Mouse (Mus musculus) intestine, embryonic 16.5 days (tissue): ENCODE data around the gene Apobr. TPM values are rescaled to one million over a fixed set of nuclear protein-coding genes. Genes with fewer than 3 reads are reported as not detected.

ENCODE experiments used
- ATAC-seq: fragments of 200-750 bp; cut with Nextera tagmentation; 2 replicates; pipeline ENCODE4 v1.8.0; 2017; ENCODE audit warnings: moderate TSS enrichment, moderate library complexity
- H3K27ac ChIP-seq: fragments of 300-500 bp; sonication (generic); 2 replicates; pipeline ENCODE4 v1.5.1; 2014; ENCODE audit warnings: mild to moderate bottlenecking, low read length
- H3K27me3 ChIP-seq: fragments of 300-500 bp; sonication (generic); replicated peaks from 2 replicates; pipeline ENCODE4 v1.6.1; 2014; ENCODE audit warnings: low read length, control low read depth, mixed read lengths; ENCODE audit not compliant: control insufficient read depth, insufficient read depth
- H3K36me3 ChIP-seq: fragments of 300-500 bp; sonication (generic); 2 replicates; pipeline ENCODE4 v1.6.1; 2014; ENCODE audit warnings: low read length, control low read depth; ENCODE audit not compliant: control insufficient read depth, insufficient read depth
- H3K4me1 ChIP-seq: fragments of 300-500 bp; sonication (generic); 2 replicates; pipeline ENCODE4 v1.6.1; 2014; ENCODE audit warnings: low read length, control low read depth, mixed read lengths; ENCODE audit not compliant: control insufficient read depth, insufficient read depth
- H3K4me2 ChIP-seq: fragments of 300-500 bp; sonication (generic); 2 replicates; pipeline ENCODE4 v1.6.1; 2014; ENCODE audit warnings: low read depth, low read length, control low read depth
- H3K4me3 ChIP-seq: fragments of 300-500 bp; sonication (generic); 2 replicates; pipeline ENCODE4 v1.5.1; 2014; ENCODE audit warnings: mild to moderate bottlenecking, low read length
- H3K9ac ChIP-seq: fragments of 300-500 bp; sonication (generic); 2 replicates; pipeline ENCODE4 v1.6.1; 2014; ENCODE audit warnings: low read depth, low read length
- H3K9me3 ChIP-seq: fragments of 300-500 bp; sonication (generic); 2 replicates; pipeline ENCODE4 v1.6.1; 2016; ENCODE audit warnings: low read length, control low read depth; ENCODE audit not compliant: control insufficient read depth
- WGBS: fragments of 180-500 bp; shearing (Covaris S2); extraction: QIAGEN DNeasy Blood & Tissue Kit; methylation state at CpG from one replicate; pipeline ENCODE4 v1.1.7; 2014; 5-methylcytosine and 5-hydroxymethylcytosine counted together
- polyA plus RNA-seq: library from polyadenylated mRNA; unstranded; fragments of >200 nt; fragmentation: Nextera tagmentation; extraction: Ambion mirVana; gene quantifications from 2 replicates; pipeline ENCODE4 v1.2.1, GENCODE M21; 2015

The Apobr gene
- polyA plus RNA-seq, 1 experiment from 2014 or later: 1.5 TPM

GRCm38 (mm10) chr7:126607796-126608195 is 23.1 kb downstream of the Apobr start:
- ATAC-seq: peak; percentile 70
- H3K4me2 ChIP-seq: no peak overlapping the region
- no peak overlapping the region for H3K9ac ChIP-seq
- H3K9me3 ChIP-seq: peaks cover 2% of the 10 kb centered on the region; the same call in 1 of the 2 replicates
- H3K27me3 ChIP-seq: no peaks in the 10 kb centered on the region
- H3K4me1 ChIP-seq: peaks cover 11% of the 10 kb centered on the region
- peak overlapping the region; percentile 26 for H3K27ac ChIP-seq
- no peak overlapping the region for H3K4me3 ChIP-seq
- H3K36me3 ChIP-seq: no peaks in the 10 kb centered on the region
- WGBS: 76% methylated on average over 5 of the region's 5 CpGs

GRCm38 (mm10) chr7:126612736-126613135 is 28.0 kb downstream of the Apobr start:
- no peak overlapping the region for H3K9ac ChIP-seq
- H3K36me3 ChIP-seq: no peaks in the 10 kb centered on the region
- peaks cover 3% of the 10 kb centered on the region for H3K4me1 ChIP-seq
- H3K4me2 ChIP-seq: no peak overlapping the region
- 83% methylated on average over 3 of the region's 3 CpGs for WGBS
- no peak for ATAC-seq
- H3K9me3 ChIP-seq: peaks cover 3% of the 10 kb centered on the region; the same call in 1 of the 2 replicates
- no peaks in the 10 kb centered on the region for H3K27me3 ChIP-seq
- H3K4me3 ChIP-seq: no peak overlapping the region
- no peak overlapping the region for H3K27ac ChIP-seq

DNA sequence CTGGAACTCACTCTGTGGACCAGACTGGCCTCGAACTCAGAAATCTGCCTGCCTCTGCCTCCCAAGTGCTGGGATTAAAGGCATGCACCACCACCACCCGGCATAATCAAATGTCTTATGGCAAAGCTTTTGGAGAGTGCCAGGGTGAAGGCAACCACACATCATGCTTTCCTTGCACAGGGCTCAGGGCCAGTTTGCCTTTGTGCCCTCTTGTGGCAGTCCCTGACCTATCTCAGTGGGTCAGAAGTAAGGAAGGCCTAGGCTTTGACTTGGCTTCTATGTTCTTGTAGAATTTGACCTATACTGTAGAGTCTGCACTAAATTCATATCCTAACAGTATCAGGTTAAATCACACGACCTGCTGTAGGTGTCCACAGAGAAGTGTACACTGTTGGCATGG is 32.0 kb downstream of the Apobr start:
- ATAC-seq: no peak
- no peak overlapping the region for H3K9ac ChIP-seq
- 73% methylated on average over 3 of the region's 3 CpGs for WGBS
- no peaks in the 10 kb centered on the region for H3K27me3 ChIP-seq
- H3K4me1 ChIP-seq: no peaks in the 10 kb centered on the region
- no peaks in the 10 kb centered on the region for H3K36me3 ChIP-seq
- peaks cover 3% of the 10 kb centered on the region; the same call in 1 of the 2 replicates for H3K9me3 ChIP-seq
- no peak overlapping the region for H3K27ac ChIP-seq
- H3K4me3 ChIP-seq: no peak overlapping the region
- no peak overlapping the region for H3K4me2 ChIP-seq

DNA sequence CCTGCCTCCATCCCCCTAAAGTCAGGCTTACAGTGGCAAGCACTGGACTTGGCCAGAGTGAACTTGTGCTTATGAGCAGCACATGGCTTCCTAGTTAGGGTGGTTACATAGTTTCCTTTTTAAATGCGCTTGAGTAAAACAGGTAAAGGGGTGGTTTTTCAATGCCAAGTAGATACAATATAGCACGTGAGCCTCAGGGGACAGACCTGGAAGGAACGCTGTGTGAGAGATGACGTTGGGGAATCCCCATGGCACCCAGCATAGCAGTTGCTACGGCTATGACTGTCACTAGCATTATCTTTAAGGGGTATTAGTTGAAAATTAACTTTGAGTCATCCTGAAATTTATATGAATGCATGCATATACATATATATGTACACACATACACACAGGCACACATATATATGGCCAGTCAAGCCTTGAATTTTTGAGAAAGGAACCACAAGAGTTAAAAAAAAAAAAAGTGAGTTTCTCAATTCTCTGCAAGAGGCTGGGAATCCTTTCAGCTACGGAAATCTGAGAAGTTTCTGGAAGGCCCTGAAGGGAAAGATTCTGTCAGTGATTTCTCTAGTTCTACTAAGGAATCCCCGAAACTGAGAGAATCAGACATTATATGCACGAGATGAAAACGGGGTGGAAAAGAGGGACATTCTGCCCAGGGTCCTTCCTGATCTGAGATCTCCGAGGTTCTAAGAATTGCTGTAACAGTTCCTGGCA is 35.0 kb downstream of the Apobr start:
- H3K36me3 ChIP-seq: no peaks in the 10 kb centered on the region
- no peaks in the 10 kb centered on the region for H3K9me3 ChIP-seq
- no peak overlapping the region for H3K9ac ChIP-seq
- H3K27ac ChIP-seq: no peak overlapping the region
- H3K4me1 ChIP-seq: no peaks in the 10 kb centered on the region
- H3K4me3 ChIP-seq: no peak overlapping the region
- 70% methylated on average over 10 of the region's 10 CpGs for WGBS
- no peaks in the 10 kb centered on the region for H3K27me3 ChIP-seq
- no peak for ATAC-seq
- no peak overlapping the region for H3K4me2 ChIP-seq

- H3K27ac ChIP-seq: no peak overlapping the region
- H3K36me3 ChIP-seq: no peaks in the 10 kb centered on the region
- H3K9ac ChIP-seq: no peak overlapping the region
- peaks cover 11% of the 10 kb centered on the region for H3K4me1 ChIP-seq
- WGBS: 75% methylated on average over 9 of the region's 9 CpGs
- H3K4me3 ChIP-seq: no peak overlapping the region
- H3K9me3 ChIP-seq: no peaks in the 10 kb centered on the region
- H3K4me2 ChIP-seq: no peak overlapping the region
- no peaks in the 10 kb centered on the region for H3K27me3 ChIP-seq
- ATAC-seq: no peak
Measured at GRCm38 (mm10) chr7:126621452-126622359, 37.0 kb downstream of the Apobr start.

- Histone ChIP-seq H3K4me3 (no peak overlapping the region), H3K9ac (no peak overlapping the region), H3K27me3 (no peaks in the 10 kb centered on the region), H3K9me3 (no peaks in the 10 kb centered on the region), H3K4me1 (peaks cover 11% of the 10 kb centered on the region), H3K4me2 (peak overlapping the region; percentile 8; the same call in 1 of the 2 replicates), H3K27ac (no peak overlapping the region), H3K36me3 (no peaks in the 10 kb centered on the region)
- WGBS: 72% methylated on average over 1 of the region's 1 CpGs
- ATAC-seq: no peak
Measured at GRCm38 (mm10) chr7:126623381-126623780, 38.6 kb downstream of the Apobr start.

DNA sequence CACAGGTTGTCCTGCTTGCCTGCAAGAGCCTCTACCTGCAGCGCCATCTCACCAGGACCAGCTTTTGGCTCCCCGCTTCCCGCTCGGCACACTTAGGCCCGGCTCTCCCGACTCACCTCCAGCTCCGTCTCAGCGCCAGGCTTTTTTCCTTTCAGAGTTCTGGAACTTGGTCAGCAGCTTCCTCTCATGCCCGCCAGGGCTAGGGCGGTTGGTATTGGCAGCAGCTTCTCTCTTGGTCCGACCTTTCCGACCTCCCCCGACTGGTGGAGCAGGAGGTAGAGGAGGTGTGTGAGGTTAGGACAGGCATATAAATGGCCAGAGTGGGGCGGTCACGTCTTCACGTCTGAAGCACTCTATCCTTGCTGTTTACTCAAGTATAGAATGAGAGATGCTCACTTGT is 40.0 kb downstream of the Apobr start:
- Histone ChIP-seq H3K4me3 (peak overlapping the region; percentile 0; the same call in 1 of the 2 replicates), H3K9ac (no peak overlapping the region), H3K27ac (0 out of 2 replicates have a peak overlapping the region, but pooled peaks have one; percentile 5), H3K27me3 (no peaks in the 10 kb centered on the region), H3K4me2 (no peak overlapping the region), H3K36me3 (no peaks in the 10 kb centered on the region), H3K9me3 (no peaks in the 10 kb centered on the region), H3K4me1 (peaks cover 11% of the 10 kb centered on the region)
- WGBS: 68% methylated on average over 16 of the region's 16 CpGs
- ATAC-seq: no peak

DNA sequence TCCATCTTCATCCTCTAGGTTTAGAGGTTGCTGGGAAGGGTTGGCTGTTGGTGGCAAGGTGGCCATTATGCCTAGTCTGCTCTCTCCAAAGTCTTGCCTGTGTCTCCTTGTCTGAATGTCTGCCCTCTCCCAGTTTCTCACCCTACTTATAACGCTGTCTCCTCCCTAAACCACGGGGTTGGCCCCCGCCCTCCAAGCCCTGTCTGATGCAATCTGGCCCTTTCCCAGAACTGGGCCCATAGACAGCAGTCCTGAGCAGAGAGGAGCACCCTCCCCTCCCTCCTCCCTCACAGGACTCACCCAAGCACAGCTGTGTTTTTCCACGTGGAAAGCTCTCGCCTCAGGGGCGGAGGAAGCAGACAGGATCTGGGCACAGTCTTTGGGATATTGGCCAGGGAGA is 40.6 kb downstream of the Apobr start:
- ATAC-seq: peak; percentile 85
- Histone ChIP-seq H3K4me1 (peaks cover 11% of the 10 kb centered on the region), H3K27ac (peak overlapping the region; percentile 5; the same call in 1 of the 2 replicates), H3K4me2 (no peak overlapping the region), H3K4me3 (peak overlapping the region; percentile 0; the same call in 1 of the 2 replicates), H3K27me3 (no peaks in the 10 kb centered on the region), H3K9ac (peak overlapping the region; percentile 31; the same call in 1 of the 2 replicates), H3K36me3 (no peaks in the 10 kb centered on the region), H3K9me3 (no peaks in the 10 kb centered on the region)
- 34% methylated on average over 6 of the region's 6 CpGs for WGBS
